Mouse (Mus musculus): ENCODE measurements around the gene Slc50a1. TPM values are rescaled to one million over a fixed set of nuclear protein-coding genes. Genes with fewer than 3 reads are reported as not detected.

The Slc50a1 gene
- total RNA-seq, 2 experiments from 2014 or later = 7.0 to 8.9 TPM

GRCm38 (mm10) chr3:89268916-89269315 lies 1.5 kb downstream of the Slc50a1 start:
- no peak for DNase-seq (ENCODE audit: low spot score)

GRCm38 (mm10) chr3:89266439-89266893 lies 3.9 kb downstream of the Slc50a1 start:
- DNase-seq (ENCODE audit: low spot score) = peak; percentile 78

GRCm38 (mm10) chr3:89262417-89262816 lies 8.0 kb downstream of the Slc50a1 start:
- no peak for DNase-seq (ENCODE audit: low spot score)

- DNase-seq (ENCODE audit: low spot score) = no peak
Measured at GRCm38 (mm10) chr3:89260211-89260610, 10.2 kb downstream of the Slc50a1 start.

DNA sequence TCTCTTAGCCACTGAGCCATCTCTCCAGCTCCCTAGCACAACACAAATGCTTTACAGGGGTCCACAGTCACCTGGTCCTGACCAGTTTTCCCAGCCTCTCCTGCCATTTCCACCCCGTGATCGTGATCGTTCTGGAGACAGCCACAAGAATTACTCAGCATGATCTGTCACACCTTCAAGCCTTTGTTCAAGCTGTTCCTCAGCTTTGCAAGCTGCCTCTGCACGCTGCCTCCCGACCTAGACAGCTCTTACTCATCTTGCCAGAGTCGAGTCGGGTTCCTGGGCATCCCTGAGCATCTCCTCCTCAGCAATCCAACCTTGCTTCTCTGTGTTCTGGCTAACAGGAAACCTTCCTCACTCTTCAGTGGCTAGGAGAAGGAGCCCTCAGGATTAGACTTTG lies 11.3 kb downstream of the Slc50a1 start, which contains the start of gene Dpm3:
TSS of gene Dpm3 (plus strand) at position 283 of the 400 bp plus-strand sequence.
- DNase-seq (ENCODE audit: low spot score) = no peak

- DNase-seq (ENCODE audit: low spot score) = no peak
Measured at GRCm38 (mm10) chr3:89256177-89256576, 14.2 kb downstream of the Slc50a1 start.

DNA sequence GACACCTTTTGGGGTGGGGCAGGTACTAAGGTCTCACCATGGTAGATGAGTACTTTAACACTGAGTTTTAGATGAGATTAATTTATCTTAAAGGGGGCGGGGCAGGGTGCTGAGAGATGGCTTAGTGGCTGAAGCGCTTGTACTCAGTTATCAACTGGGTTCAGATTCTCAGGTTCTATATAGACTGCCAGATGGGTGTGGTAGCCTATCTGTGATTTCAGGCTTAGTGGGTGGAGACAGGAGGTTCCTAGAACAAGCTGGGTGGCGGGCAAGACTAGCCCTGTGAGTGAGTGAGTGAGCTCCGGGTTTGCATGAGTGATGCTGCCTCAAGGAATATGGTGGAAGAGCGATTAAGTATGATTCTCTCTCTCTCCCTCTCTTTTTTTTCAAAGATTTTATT lies 15.4 kb downstream of the Slc50a1 start:
- no peak for DNase-seq (ENCODE audit: low spot score)

- peak; percentile 42 for DNase-seq (ENCODE audit: low spot score)
Measured at GRCm38 (mm10) chr3:89251365-89251895, 18.9 kb downstream of the Slc50a1 start.

- peak; percentile 65 for DNase-seq (ENCODE audit: low spot score)
Measured at GRCm38 (mm10) chr3:89250435-89251040, 19.8 kb downstream of the Slc50a1 start.

DNA sequence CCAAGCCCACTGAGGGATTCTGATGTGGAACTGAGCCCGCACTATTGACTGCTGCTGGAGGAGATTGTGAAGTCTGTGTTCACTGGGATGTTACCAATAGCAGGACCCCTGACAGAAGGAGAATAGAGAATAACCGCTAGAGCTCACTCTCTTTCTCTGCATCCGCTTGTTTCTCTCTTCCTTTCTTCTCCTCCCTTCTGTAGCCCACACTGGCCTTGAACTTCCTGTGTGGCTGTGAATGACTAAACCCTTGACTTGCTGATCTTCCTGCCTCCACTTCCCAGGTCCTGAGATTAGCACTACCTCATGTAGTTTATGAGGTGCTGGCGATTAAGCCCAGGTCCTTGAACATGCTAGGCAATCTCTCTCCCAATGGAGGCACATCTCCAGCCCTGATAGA lies 22.9 kb downstream of the Slc50a1 start:
- no peak for DNase-seq (ENCODE audit: low spot score)

DNA sequence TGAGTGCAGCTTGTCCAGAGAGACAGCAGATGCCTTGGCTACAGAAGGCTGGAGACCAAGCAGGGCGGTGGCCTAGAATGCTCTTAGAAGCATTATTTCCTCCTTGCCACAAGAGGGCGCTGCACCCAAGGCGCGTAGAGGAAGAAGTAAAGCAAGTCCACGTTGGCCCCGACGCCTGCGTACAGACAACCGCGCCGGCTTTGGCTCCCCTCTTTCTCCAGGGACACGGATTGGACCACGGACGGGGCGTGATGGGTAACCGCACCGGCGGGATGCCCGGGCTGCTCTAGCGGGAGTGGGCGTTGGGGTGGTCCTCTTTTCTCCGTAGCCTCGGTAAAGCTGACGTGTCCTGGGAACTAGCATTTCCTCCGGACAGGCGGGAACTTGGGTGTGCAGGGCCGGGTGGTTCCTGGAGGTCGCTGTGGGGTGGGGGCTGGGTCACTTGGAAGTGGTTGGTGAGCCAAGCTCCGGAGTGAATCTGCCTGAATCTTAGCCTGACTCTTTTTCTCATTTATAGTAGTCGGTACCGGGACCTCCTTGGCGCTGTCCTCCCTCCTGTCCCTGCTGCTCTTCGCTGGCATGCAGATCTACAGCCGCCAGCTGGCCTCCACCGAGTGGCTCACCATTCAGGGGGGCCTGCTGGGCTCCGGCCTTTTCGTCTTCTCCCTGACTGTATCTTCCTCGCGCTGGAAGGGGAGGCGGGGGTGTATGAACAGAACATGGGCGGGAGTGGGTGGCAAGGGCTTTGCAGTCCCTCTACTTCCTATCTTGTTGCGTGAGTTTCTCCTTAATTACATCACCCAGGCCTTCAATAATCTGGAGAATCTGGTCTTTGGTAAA lies 23.9 kb downstream of the Slc50a1 start, which contains the start of gene Trim46:
TSS of gene Trim46 (minus strand) at position 49 of the 840 bp plus-strand sequence.
- peak; percentile 91 for DNase-seq (ENCODE audit: low spot score)

DNA sequence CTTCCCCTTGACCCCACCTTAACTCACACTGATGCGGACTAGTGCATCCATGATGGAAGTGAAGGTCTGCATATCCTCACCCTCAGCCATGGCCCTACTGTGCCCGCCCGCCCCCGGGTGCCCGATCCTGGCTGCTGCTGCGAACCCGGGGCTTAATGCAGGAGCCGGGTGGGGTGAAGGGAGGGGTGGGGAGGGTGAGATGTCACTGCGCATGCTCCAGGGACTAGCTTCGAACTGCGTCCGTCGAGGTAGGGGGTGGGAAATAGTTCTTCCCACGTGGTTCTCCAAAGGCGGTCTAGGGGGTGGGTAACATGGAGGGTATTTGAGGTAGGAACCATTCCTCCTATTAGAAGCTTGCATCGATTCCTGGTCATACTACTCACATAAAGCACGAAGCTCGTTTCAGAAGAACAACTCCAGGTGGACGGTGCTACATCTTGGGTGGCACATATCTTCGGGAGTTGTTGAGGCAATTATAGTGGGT lies 24.6 kb downstream of the Slc50a1 start, which contains the start of gene Krtcap2:
TSS of gene Krtcap2 (plus strand) at position 279 of the 484 bp plus-strand sequence.
- DNase-seq (ENCODE audit: low spot score) = no peak

DNA sequence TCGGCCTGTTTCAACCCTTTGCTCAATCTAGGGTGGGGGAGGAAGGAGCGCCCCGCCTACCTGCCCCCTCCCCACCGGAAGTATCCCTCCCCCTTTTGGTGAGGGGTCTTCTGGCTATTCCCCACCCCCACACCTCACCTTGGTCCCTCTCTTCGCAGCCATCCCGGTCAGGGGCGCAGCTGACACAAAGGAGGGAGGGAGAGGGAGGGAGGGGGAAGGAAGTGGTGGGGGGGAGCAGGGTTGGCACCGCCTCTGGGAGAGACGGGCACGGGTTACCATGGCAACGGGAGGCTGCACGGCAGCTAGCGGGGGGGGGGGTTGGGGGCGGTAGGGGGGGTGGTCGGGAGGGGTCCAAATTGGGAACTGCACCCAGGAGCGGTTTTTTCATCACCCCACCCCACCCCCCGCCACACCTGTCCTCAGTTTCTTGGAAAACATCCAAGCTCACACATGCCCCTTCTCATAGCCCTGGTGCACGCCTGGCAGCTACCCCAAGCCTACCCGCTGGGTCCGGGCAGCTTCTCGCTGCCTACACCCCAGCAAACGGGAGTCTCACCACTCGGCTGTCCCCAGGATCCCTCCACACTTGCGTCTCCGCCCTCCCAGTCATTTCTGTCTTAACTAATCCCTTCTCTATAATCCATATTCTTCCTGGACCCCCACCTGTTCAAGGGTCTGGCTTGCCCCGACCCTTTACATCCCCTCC lies 25.2 kb downstream of the Slc50a1 start:
- no peak for DNase-seq (ENCODE audit: low spot score)

DNA sequence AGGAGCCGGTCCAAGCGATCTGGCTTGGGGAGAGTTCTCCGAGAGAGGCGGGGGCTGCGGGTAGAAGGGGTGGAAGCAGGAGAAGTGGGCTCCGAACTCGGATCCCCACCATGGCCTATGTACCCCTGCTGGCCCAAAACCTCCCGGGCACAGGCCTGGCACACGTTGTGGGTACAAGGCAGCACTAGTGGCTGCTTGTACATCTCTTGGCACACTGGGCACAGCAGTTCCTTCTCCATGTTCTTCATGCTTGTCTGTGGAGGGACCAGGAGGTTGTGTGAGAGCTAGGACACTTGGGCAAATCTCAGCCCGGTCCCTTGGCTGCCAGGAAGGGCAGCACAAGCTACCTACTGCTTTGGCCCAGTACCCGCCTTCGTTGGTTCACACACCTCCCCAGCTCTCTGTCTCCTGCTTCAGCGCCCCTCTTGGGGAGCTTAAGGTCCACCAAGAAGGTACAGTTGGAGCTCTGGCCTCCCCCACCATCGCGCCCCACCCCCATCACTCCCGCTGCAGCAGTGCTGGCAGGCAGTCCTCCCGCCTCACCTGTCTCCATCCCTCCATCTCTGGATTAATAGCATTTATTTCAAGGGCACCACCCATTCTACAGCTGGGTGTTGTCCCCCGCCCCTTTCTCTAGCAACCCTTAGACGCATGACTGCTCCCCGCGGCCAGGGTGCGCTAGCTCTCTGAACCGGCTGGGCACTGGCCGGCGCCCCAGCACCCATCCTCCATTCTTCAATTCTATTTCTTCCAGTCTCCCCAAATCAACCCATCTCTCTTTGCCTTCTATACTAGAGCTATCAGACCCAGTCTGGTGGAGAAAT lies 26.0 kb downstream of the Slc50a1 start:
- no peak for DNase-seq (ENCODE audit: low spot score)

GRCm38 (mm10) chr3:89243609-89244008 lies 26.8 kb downstream of the Slc50a1 start:
- DNase-seq (ENCODE audit: low spot score) = no peak

- DNase-seq (ENCODE audit: low spot score) = peak; percentile 64
Measured at GRCm38 (mm10) chr3:89242331-89242895, 28.0 kb downstream of the Slc50a1 start.

GRCm38 (mm10) chr3:89238494-89238893 lies 31.9 kb downstream of the Slc50a1 start:
- DNase-seq (ENCODE audit: low spot score) = no peak

DNA sequence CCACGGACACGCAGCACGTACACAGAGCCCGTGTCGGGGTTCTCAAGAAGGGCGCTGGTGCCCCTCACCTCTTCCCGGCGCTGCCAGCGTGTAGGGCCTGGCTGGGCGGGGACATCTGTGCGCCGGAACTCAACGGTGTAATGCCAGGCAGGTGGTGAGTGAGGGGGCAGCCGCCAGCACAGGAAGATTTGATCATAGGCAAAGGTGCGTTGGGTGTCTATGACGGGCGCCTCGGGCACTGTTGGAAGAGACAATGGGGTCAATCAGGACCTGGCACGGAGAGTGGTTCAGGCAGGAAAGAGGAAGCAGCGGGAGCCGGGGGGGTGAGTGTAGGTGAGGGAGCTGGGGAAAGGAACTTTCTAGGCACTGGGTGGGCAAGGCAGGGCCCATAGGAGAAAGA lies 32.7 kb downstream of the Slc50a1 start:
- DNase-seq (ENCODE audit: low spot score) = no peak

DNA sequence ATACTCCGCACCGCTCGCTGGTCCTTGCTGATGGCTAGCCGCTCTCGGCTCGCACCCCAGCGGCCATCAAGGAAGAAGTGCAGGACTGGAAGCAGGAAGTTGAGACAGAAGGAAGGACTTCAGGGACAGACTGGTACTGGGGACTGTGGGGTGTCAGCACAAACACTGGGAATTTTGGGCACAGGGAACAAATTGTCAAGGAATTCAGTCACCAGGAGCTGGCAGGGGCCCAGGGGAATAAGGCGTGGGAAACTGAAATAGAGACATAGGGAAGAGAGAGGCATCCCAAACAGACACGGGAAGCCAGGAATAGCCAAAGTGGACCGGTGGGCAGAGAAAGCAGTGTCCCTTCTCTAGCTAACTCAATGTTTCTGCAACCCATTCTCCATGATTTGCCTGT lies 33.9 kb downstream of the Slc50a1 start:
- DNase-seq (ENCODE audit: low spot score) = no peak

GRCm38 (mm10) chr3:89233562-89234110 lies 36.7 kb downstream of the Slc50a1 start:
- DNase-seq (ENCODE audit: low spot score) = no peak
